Mouse (Mus musculus): ENCODE results near the gene Ccdc18. TPM values are rescaled to one million over a fixed set of nuclear protein-coding genes. Genes with fewer than 3 reads are reported as not detected.
A peak's percentile ranks its signal among the peaks of the same experiment; 100 is the strongest.
"Not testable (repeated sequence)": the region's sequence is repeated elsewhere in the genome, so short reads cannot be mapped to it uniquely, and the experiment has no call there.

Ccdc18 gene
- polyA plus RNA-seq (2011; ENCODE audit: insufficient read depth, insufficient read length, low replicate concordance, missing spikeins), result 7.3 and 12.5 TPM in 2 replicates

DNA sequence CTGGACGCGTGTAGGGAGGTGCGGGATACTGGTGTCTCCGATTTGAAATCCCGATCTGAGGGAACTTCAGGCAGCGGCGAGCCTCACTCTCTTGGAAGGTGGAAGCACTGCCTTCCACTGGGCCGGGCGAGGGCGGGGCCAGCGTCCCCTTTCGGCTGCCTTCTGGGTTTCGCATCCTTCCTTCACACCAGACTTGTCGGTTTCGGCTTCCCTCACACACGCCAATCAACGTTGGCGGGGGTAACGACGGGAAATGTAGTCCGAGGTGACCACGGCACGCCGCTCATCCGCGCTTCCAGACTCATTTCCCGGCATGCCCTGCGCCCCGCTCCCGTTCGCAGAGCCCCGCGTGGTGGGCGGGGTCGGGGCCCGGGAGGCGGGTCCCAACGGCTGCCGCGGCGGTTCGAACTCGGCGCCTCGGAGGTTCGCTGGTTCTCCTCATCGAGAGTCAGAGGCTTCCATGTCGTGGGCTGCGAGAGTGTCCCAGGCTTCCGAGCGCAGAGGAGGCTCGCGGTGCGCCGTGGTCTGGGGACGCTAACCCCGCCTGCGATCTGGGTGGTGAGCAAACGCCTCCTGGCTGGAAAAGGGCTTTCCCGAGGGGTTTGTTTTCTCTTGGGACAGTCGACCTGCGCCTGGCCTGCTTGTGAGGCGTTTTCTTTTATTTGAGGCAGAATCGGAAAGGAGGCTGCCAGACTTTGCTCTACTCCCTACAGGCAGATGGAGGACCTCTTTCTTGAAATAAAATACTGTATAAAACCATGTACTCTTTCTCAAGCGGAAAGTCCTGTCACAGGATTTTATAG is at the start of gene Ccdc18, which contains the start of gene Tmed5:
Ccdc18 (plus strand) TSS at position 435 of the 803 bp plus-strand sequence.
Tmed5 (minus strand) TSS at position 180 of the 803 bp plus-strand sequence.
- under 1% methylated on average over 65 of the region's 65 CpGs for WGBS
- Histone ChIP-seq H3K27ac (ENCODE audit: control insufficient read depth, insufficient read depth, low read depth, low read length, poor library complexity) (peak within 1 kb of the TSS; percentile 86), H3K4me3 (replicated peaks; ENCODE audit: control insufficient read depth, low read depth, low read length) (peak within 1 kb of the TSS; percentile 99), H3K4me1 (ENCODE audit: control insufficient read depth, insufficient read depth, low read length) (no peaks in the 10 kb centered on the region)
- TF ChIP-seq POLR2A (IDR thresholded peaks at IDR 0.05; ENCODE audit: borderline replicate concordance, control insufficient read depth, low read depth, low read length) (peak; percentile 67; the same call in 1 of the 2 replicates), CTCF (IDR thresholded peaks at IDR 0.05; ENCODE audit: control insufficient read depth, insufficient read depth, low read length) (peak; percentile 12; the same call in 1 of the 2 replicates)

DNA sequence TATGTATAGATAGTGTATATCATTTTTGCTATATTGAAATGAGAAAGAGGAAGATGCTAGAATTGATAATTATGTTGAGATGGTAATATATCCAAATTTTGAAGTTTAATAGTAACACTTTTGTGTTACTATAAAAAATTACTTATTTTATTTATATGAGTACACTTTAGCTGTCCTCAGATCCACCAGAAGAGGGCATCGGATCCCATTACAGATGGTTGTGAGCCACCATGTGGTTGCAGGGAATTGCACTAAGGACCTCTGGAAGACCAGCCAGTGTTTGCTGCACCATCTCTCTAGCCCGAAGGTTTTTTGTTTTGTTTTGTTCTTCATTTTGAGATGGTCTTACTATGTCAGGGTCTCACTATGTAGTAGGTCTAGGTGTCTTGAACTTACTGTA is 47.2 kb upstream of the Ccdc18 start:
- Histone ChIP-seq H3K4me1 (ENCODE audit: control insufficient read depth, insufficient read depth, low read length) (no peaks in the 10 kb centered on the region), H3K4me3 (replicated peaks; ENCODE audit: control insufficient read depth, low read depth, low read length) (no peak overlapping the region), H3K27ac (ENCODE audit: control insufficient read depth, insufficient read depth, low read depth, low read length, poor library complexity) (no peak overlapping the region)
- TF ChIP-seq CTCF (IDR thresholded peaks at IDR 0.05; ENCODE audit: control insufficient read depth, insufficient read depth, low read length) (no peak), POLR2A (IDR thresholded peaks at IDR 0.05; ENCODE audit: borderline replicate concordance, control insufficient read depth, low read depth, low read length) (no peak)
- 89% methylated on average over 2 of the region's 2 CpGs for WGBS

DNA sequence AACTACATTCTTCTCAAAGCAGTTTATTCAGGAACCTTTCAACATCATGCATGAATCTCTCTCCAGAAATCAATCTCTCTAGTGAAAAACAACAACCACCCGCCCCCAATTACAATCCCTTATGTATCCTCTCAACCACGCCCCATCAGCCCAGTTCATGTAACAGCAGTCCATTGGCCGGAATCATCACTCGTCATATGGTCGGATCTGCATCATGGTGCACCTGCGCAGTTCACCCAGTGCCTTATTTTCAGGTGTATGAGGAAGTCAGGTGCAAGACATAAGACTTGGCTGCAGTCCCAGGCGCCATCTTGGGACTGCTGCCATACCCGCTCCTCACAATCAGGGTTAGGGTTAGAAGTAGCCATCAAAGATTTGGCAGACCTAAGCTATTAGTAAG is 39.9 kb upstream of the Ccdc18 start:
- H3K4me3 ChIP-seq (replicated peaks; ENCODE audit: control insufficient read depth, low read depth, low read length); H3K27ac ChIP-seq (ENCODE audit: control insufficient read depth, insufficient read depth, low read depth, low read length, poor library complexity); H3K4me1 ChIP-seq (ENCODE audit: control insufficient read depth, insufficient read depth, low read length): not testable (repeated sequence)
- 90% methylated on average over 8 of the region's 8 CpGs for WGBS

DNA sequence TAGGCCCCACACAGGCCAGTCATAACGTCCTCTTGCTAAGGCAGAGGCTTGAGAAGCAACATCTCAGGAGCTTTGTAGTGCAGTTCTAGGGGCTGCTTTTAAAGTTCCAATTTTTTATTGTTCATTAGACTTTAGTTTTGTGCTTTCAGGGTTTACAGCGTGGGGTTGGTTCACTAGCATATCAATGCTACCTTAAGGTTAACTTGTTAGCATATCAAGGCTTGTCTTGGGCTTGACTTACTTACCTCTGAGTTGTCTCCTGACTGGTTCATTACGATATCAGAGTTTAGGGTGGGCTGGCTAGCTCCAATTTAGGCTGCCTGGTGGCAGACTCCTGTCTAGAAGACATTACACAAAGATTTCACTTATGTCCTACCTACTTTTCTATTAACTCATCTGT is 35.0 kb upstream of the Ccdc18 start:
- WGBS, result 80% methylated on average over 3 of the region's 3 CpGs
- Histone ChIP-seq H3K4me1 (ENCODE audit: control insufficient read depth, insufficient read depth, low read length) (no peaks in the 10 kb centered on the region), H3K4me3 (replicated peaks; ENCODE audit: control insufficient read depth, low read depth, low read length) (no peak overlapping the region), H3K27ac (ENCODE audit: control insufficient read depth, insufficient read depth, low read depth, low read length, poor library complexity) (no peak overlapping the region)
- TF ChIP-seq POLR2A (IDR thresholded peaks at IDR 0.05; ENCODE audit: borderline replicate concordance, control insufficient read depth, low read depth, low read length) (no peak), CTCF (IDR thresholded peaks at IDR 0.05; ENCODE audit: control insufficient read depth, insufficient read depth, low read length) (no peak)

DNA sequence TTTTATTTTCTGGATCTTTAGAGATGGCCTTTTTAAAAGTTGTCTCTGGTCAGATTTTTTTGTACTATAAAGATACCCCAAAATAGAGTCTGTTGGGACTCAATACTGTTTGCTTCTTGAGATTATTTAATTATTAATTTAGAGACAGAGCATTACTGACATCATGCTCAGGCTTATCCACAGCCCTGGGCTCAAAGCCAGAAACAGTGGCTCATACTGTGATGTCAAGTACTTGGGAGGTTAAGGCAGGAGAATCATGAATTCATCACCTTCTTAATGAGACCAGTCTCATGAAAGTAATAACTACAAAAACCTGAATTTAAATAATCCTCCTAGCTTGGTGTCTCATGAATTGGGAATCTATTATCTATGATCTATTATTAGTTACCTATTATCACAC is 32.5 kb upstream of the Ccdc18 start:
- no peak overlapping the region for H3K4me3 ChIP-seq (replicated peaks; ENCODE audit: control insufficient read depth, low read depth, low read length)
- no peaks in the 10 kb centered on the region for H3K4me1 ChIP-seq (ENCODE audit: control insufficient read depth, insufficient read depth, low read length)
- TF ChIP-seq POLR2A (IDR thresholded peaks at IDR 0.05; ENCODE audit: borderline replicate concordance, control insufficient read depth, low read depth, low read length) (no peak), CTCF (IDR thresholded peaks at IDR 0.05; ENCODE audit: control insufficient read depth, insufficient read depth, low read length) (no peak)
- H3K27ac ChIP-seq (ENCODE audit: control insufficient read depth, insufficient read depth, low read depth, low read length, poor library complexity), result no peak overlapping the region

DNA sequence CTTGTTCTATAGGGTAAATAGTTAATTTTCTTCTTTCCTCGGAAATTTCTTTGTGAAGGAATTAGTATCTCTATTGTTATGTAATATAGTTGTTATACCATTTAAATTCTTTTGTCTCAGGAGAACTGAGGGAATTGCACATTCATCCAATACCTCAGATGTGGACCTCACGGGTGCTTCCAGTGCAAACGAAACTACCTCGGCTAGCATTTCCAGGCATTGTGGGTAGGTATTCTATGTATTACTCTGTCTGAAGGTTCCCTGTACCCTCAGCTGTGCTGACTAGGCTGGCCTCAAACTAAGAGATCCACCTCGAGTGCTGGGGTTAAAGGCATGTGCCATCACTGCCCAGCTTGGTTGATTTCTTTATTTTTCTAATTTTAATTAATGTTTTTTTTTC is 28.4 kb upstream of the Ccdc18 start:
- no peak overlapping the region for H3K27ac ChIP-seq (ENCODE audit: control insufficient read depth, insufficient read depth, low read depth, low read length, poor library complexity)
- 85% methylated on average over 5 of the region's 5 CpGs for WGBS
- no peak overlapping the region for H3K4me3 ChIP-seq (replicated peaks; ENCODE audit: control insufficient read depth, low read depth, low read length)
- TF ChIP-seq POLR2A (IDR thresholded peaks at IDR 0.05; ENCODE audit: borderline replicate concordance, control insufficient read depth, low read depth, low read length) (no peak), CTCF (IDR thresholded peaks at IDR 0.05; ENCODE audit: control insufficient read depth, insufficient read depth, low read length) (no peak)
- H3K4me1 ChIP-seq (ENCODE audit: control insufficient read depth, insufficient read depth, low read length), result no peaks in the 10 kb centered on the region

DNA sequence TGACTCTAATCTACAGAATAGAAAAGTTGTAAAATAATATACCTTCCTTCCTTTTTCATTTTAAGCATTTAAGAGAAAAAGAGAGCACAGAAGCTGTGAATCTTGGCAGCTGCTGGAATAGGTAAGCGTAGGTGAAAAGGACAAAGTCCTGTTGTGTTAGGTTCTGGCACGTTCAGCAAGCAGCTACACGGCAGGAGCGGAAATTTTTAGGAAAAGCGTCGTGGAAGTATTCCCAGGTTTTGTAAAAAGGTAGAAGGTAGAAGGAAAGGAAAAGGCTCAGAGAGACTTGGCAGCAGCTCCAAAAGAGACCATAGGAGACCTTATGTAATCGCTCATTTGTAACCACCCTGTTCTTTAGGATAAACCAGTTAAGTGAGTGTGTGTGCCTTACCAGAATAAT is 23.3 kb upstream of the Ccdc18 start:
- TF ChIP-seq CTCF (IDR thresholded peaks at IDR 0.05; ENCODE audit: control insufficient read depth, insufficient read depth, low read length), result no peak
- TF ChIP-seq POLR2A (IDR thresholded peaks at IDR 0.05; ENCODE audit: borderline replicate concordance, control insufficient read depth, low read depth, low read length), result no peak
- Histone ChIP-seq H3K4me1 (ENCODE audit: control insufficient read depth, insufficient read depth, low read length) (no peaks in the 10 kb centered on the region), H3K4me3 (replicated peaks; ENCODE audit: control insufficient read depth, low read depth, low read length) (no peak overlapping the region), H3K27ac (ENCODE audit: control insufficient read depth, insufficient read depth, low read depth, low read length, poor library complexity) (no peak overlapping the region)
- WGBS, result 93% methylated on average over 7 of the region's 7 CpGs

DNA sequence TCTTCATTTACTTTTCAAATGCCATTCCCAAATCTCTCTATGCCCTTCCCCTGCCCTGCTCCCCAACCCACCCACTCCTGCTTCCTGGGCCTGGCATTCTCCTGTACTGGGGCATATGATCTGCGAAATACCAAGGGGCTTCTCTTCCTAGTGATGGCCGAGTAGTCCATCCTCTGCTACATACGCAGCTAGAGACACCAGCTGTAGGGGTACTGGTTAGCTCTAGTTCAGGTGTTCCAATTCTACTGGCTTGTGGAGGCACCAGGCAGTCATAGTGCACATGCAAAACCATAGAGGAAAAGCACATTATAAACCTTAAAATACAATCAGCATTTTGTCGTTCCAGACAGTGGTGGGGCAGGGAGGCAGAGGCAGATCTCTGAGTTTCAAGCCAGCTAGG is 15.0 kb upstream of the Ccdc18 start:
- Histone ChIP-seq H3K27ac (ENCODE audit: control insufficient read depth, insufficient read depth, low read depth, low read length, poor library complexity) (no peak overlapping the region), H3K4me3 (replicated peaks; ENCODE audit: control insufficient read depth, low read depth, low read length) (no peak overlapping the region), H3K4me1 (ENCODE audit: control insufficient read depth, insufficient read depth, low read length) (no peaks in the 10 kb centered on the region)
- TF ChIP-seq POLR2A (IDR thresholded peaks at IDR 0.05; ENCODE audit: borderline replicate concordance, control insufficient read depth, low read depth, low read length) (no peak), CTCF (IDR thresholded peaks at IDR 0.05; ENCODE audit: control insufficient read depth, insufficient read depth, low read length) (no peak)
- 91% methylated on average over 4 of the region's 4 CpGs for WGBS

All from bone marrow, adult 2 months (tissue).